Mouse (Mus musculus) midbrain, embryonic 16.5 days (tissue): ENCODE data around the gene Rnase10. TPM values are rescaled to one million over a fixed set of nuclear protein-coding genes. Genes with fewer than 3 reads are reported as not detected.
A peak's percentile ranks its signal among the peaks of the same experiment; 100 is the strongest.

Experiments used
- ATAC-seq: fragments of 200-750 bp; cut with Nextera tagmentation; 2 replicates; pipeline ENCODE4 v1.8.0; 2017; ENCODE audit warnings: moderate TSS enrichment
- H3K27ac ChIP-seq: fragments of 300-500 bp; sonication (generic); 2 replicates; pipeline ENCODE4 v1.5.1; 2014; ENCODE audit warnings: mild to moderate bottlenecking, low read length, mixed read lengths
- H3K27me3 ChIP-seq: fragments of 300-500 bp; sonication (generic); 2 replicates; pipeline ENCODE4 v1.6.1; 2014; ENCODE audit warnings: low read depth, low read length, mixed read lengths; ENCODE audit not compliant: control insufficient read depth, insufficient read depth
- H3K36me3 ChIP-seq: fragments of 300-500 bp; sonication (generic); 2 replicates; pipeline ENCODE4 v1.6.1; 2014; ENCODE audit warnings: mild to moderate bottlenecking, low read length, moderate library complexity, mixed read lengths; ENCODE audit not compliant: control insufficient read depth, insufficient read depth
- H3K4me1 ChIP-seq: fragments of 300-500 bp; sonication (generic); 2 replicates; pipeline ENCODE4 v1.6.1; 2014; ENCODE audit warnings: mild to moderate bottlenecking, low read length, mixed read lengths; ENCODE audit not compliant: control insufficient read depth, insufficient read depth
- H3K4me2 ChIP-seq: fragments of 300-500 bp; sonication (generic); 2 replicates; pipeline ENCODE4 v1.6.1; 2014; ENCODE audit warnings: mild to moderate bottlenecking, low read length, mixed read lengths
- H3K4me3 ChIP-seq: fragments of 300-500 bp; sonication (generic); 2 replicates; pipeline ENCODE4 v1.5.1; 2014; ENCODE audit warnings: low read depth, mild to moderate bottlenecking, low read length, moderate library complexity, mixed read lengths
- H3K9ac ChIP-seq: fragments of 300-500 bp; sonication (generic); 2 replicates; pipeline ENCODE4 v1.6.1; 2014; ENCODE audit warnings: low read depth, low read length, mixed read lengths
- H3K9me3 ChIP-seq: fragments of 300-500 bp; sonication (generic); replicated peaks from 2 replicates; pipeline ENCODE4 v1.6.1; 2014; ENCODE audit warnings: mild to moderate bottlenecking, low read length, mixed read lengths; ENCODE audit not compliant: control insufficient read depth, poor library complexity, severe bottlenecking
- WGBS: fragments of 180-500 bp; shearing (Covaris S2); extraction: QIAGEN DNeasy Blood & Tissue Kit; methylation state at CpG from one replicate; pipeline ENCODE4 v1.1.7; 2014; 5-methylcytosine and 5-hydroxymethylcytosine counted together
- polyA plus RNA-seq: library from polyadenylated mRNA; unstranded; fragments of >200 nt; fragmentation: Nextera tagmentation; extraction: Ambion mirVana; gene quantifications from 2 replicates; pipeline ENCODE4 v1.2.1, GENCODE M21; 2015

The Rnase10 gene
- polyA plus RNA-seq, 1 experiment from 2014 or later, result not detected

DNA sequence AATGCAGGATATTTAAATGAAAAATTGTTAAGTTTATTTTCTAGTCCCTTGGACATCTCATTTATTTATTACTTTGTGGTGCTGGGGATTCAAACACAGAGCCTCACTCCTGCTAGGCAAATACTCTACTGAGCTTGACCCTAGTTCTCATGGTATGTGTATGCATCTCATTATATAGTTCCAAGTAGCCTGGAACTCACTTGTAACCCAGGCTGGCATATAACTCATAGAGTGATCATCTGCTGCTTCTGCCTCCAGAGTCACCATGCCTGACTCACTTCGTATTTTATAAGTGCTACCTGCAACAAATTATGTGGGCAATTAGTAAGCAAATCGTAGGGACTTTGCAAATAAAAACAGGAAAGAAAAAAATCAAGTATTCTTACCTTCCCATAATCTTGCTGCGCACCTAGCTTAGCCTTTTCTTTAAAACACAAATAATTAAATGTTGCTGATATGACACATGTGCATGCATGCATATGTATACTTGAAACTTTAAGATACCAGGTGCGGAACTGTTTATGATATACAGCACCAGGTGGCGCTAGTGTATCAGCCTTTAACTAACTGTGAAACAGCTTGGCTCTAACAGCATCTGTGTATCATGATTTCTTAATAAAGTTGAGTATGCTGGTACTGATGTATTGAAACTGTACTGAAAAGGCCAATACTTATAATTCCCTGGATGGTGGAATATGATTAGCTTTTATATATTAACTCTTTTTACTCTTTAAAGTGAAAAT, 19.0 kb downstream of the Rnase10 start:
- Histone ChIP-seq H3K9ac (no peak overlapping the region), H3K4me3 (no peak overlapping the region), H3K4me1 (no peaks in the 10 kb centered on the region), H3K36me3 (no peaks in the 10 kb centered on the region), H3K9me3 (no peaks in the 10 kb centered on the region), H3K27me3 (no peaks in the 10 kb centered on the region), H3K4me2 (no peak overlapping the region), H3K27ac (no peak overlapping the region)
- peak; percentile 73 for ATAC-seq
- 40% methylated on average over 5 of the region's 5 CpGs for WGBS

DNA sequence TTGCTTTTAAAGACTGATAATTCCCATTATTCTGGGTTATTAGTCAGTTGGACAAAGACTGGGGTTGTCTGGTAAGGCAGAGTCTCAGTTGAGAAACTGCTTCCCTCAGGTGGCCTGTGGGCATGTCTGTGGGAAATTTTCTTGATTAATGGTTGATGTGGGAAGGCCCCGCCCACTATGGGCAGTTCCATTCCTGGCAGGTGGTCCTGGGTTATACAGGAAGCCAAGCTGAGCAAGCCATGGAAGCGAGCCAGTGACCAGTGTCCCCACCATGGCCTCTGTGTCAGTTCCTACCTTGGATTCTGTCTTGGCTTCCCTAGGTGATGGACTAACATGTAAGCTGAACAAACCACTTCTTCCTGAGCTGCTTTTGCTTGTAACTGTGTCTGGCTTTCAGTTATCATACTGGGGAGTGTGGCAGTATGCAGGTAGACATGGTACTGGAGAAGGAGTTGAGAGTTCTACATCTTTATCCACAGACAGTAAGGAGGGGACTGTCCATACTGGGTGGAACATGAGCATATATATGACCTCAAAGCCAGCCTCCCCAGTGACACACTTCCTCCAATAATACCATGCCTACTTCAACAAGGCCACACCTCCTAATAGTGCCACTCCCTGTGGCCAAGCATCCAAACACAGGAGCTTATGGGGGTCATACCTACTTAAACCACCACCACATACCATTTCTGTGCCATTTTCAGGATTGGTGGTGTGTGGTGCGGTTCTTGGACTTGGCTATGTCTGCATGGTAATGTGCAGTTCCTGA, 20.0 kb downstream of the Rnase10 start:
- Histone ChIP-seq H3K9ac (no peak overlapping the region), H3K4me3 (no peak overlapping the region), H3K36me3 (no peaks in the 10 kb centered on the region), H3K27me3 (no peaks in the 10 kb centered on the region), H3K4me2 (no peak overlapping the region), H3K27ac (no peak overlapping the region), H3K4me1 (no peaks in the 10 kb centered on the region), H3K9me3 (no peaks in the 10 kb centered on the region; the same call in 1 of the 2 replicates)
- ATAC-seq, result no peak
- WGBS, result 67% methylated on average over 3 of the region's 3 CpGs

GRCm38 (mm10) chr14:51035206-51035605, 27.7 kb downstream of the Rnase10 start:
- Histone ChIP-seq H3K9me3 (no peaks in the 10 kb centered on the region; the same call in 1 of the 2 replicates), H3K27ac (no peak overlapping the region), H3K9ac (no peak overlapping the region), H3K4me3 (no peak overlapping the region), H3K4me2 (no peak overlapping the region), H3K27me3 (no peaks in the 10 kb centered on the region), H3K4me1 (no peaks in the 10 kb centered on the region), H3K36me3 (no peaks in the 10 kb centered on the region)
- ATAC-seq, result no peak
- WGBS, result 24% methylated on average over 1 of the region's 1 CpGs

DNA sequence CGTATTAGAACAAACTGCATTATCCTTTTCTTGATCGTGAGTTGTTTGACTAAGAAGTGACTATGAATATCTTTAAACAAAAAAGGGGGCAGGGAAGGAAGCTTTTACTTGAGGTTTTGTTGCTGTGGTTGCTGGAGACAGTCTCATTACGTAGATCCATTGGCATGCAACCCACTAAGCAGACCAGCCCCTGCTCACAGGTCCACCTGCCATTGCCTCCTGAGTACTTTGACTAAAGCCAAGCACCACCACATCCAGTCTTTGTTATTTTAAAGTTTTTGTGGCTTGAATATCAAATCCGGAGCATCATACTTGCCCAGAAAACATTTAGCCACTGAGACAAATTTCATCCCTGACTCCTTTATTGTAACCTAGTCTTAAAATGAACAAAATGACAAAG, 28.7 kb downstream of the Rnase10 start:
- no peak overlapping the region for H3K4me3 ChIP-seq
- no peak for ATAC-seq
- WGBS, result 67% methylated on average over 4 of the region's 4 CpGs
- H3K36me3 ChIP-seq, result no peaks in the 10 kb centered on the region
- no peak overlapping the region for H3K4me2 ChIP-seq
- H3K27ac ChIP-seq, result no peak overlapping the region
- H3K9me3 ChIP-seq, result no peaks in the 10 kb centered on the region; the same call in 1 of the 2 replicates
- H3K9ac ChIP-seq, result no peak overlapping the region
- no peaks in the 10 kb centered on the region for H3K27me3 ChIP-seq
- H3K4me1 ChIP-seq, result no peaks in the 10 kb centered on the region

DNA sequence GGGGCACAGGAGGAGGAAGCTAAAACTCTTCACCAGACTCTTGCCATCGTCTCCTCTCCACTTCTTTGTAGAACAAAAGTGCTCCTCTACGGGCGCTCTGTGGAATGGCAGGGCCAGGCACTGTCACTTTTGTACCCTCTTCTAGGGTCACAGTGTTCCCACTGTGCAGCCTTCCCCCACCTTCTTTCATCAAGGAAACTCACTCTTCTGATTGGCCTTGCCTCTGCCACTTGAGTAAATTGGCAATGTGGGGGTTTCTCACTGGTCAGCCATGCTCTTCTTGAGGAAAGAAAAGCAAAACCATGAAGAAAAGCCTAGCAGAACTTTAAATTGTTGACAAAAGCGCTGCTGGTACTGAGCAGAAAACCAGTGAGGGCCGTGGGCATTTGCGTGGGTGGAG, 34.2 kb downstream of the Rnase10 start, which contains the start of gene Rnase9:
Gene Rnase9, minus strand, starts transcription at position 101 of the 400 bp plus-strand sequence.
- no peak for ATAC-seq
- no peaks in the 10 kb centered on the region for H3K36me3 ChIP-seq
- no peak within 1 kb of the TSS for H3K4me2 ChIP-seq
- WGBS, result 62% methylated on average over 6 of the region's 6 CpGs
- no peak within 1 kb of the TSS for H3K27ac ChIP-seq
- H3K4me3 ChIP-seq, result no peak within 1 kb of the TSS
- no peaks in the 10 kb centered on the region for H3K4me1 ChIP-seq
- no peak within 1 kb of the TSS for H3K9ac ChIP-seq
- no peaks in the 10 kb centered on the region for H3K9me3 ChIP-seq
- no peaks in the 10 kb centered on the region for H3K27me3 ChIP-seq

DNA sequence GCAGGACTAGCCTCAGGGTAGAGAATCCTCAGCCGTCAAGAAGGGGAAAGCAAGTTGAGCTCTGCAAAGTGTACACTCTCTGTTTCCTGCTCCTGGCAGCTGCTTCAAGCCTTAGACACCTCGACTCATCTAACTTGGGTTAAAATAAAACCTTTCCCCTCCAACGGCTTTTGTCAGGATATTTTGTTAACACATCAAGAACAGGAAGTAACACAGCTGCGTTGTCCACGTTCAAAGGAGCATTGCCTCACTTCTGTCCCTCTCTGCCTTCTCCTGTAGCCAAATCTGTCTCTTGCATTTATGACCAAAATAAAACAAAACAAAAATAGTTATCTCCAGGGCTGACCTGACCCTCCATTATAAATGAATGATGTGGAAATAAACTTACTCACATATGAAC, 40.3 kb downstream of the Rnase10 start:
- no peak for ATAC-seq
- Histone ChIP-seq H3K4me2 (no peak overlapping the region), H3K36me3 (no peaks in the 10 kb centered on the region), H3K9me3 (no peaks in the 10 kb centered on the region), H3K4me3 (no peak overlapping the region), H3K9ac (no peak overlapping the region), H3K27me3 (no peaks in the 10 kb centered on the region), H3K27ac (no peak overlapping the region), H3K4me1 (no peaks in the 10 kb centered on the region)
- WGBS, result 73% methylated on average over 5 of the region's 5 CpGs

DNA sequence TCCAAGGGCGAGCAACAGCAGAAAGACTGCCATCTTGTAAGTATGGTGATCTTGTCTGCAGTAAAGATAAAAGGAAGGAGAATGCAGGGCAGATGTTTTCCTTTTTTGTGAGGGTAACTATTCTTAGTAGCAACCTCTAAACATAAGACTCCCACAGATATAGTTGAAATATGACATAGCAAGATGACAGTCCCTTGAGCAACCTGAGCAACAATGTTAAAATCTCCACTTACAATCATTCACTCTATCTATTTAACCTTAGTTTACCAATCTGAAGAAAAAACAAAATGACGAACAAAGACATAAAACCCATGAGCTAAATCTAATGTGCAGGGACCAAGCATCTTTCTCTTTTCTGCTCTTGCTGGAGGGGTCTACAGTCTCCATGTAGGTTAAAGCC, 42.5 kb downstream of the Rnase10 start, which contains the start of gene Rnase11:
Gene Rnase11, minus strand, starts transcription at position 101 of the 400 bp plus-strand sequence.
- H3K4me1 ChIP-seq, result no peaks in the 10 kb centered on the region
- no peaks in the 10 kb centered on the region for H3K9me3 ChIP-seq
- H3K4me3 ChIP-seq, result no peak within 1 kb of the TSS
- WGBS, result 89% methylated on average over 2 of the region's 2 CpGs
- ATAC-seq, result no peak
- H3K36me3 ChIP-seq, result no peaks in the 10 kb centered on the region
- H3K9ac ChIP-seq, result no peak within 1 kb of the TSS
- no peaks in the 10 kb centered on the region for H3K27me3 ChIP-seq
- H3K4me2 ChIP-seq, result no peak within 1 kb of the TSS
- H3K27ac ChIP-seq, result no peak within 1 kb of the TSS

DNA sequence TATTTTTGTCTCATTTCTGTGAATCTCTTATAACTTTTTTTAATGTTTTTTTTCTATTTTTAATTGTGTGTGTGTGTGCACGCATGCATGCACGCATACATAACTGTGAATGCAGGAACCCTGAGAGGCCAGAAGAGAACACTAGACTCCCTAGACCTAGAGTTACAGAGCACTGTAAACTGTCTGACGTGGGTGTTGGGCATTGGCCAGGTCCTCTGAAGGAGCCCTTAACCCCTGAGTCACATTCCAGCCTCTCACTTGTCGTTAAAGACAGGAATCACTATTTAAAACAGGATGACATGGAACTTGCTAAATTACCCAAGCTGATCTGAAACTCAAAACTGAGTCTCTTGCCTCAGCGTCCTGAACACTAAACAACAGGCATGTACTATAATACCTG, 44.4 kb downstream of the Rnase10 start:
- no peaks in the 10 kb centered on the region for H3K4me1 ChIP-seq
- no peak overlapping the region for H3K9ac ChIP-seq
- H3K4me2 ChIP-seq, result no peak overlapping the region
- ATAC-seq, result no peak
- H3K9me3 ChIP-seq, result no peaks in the 10 kb centered on the region
- H3K4me3 ChIP-seq, result no peak overlapping the region
- H3K27ac ChIP-seq, result no peak overlapping the region
- H3K27me3 ChIP-seq, result no peaks in the 10 kb centered on the region
- WGBS, result 72% methylated on average over 5 of the region's 5 CpGs
- no peaks in the 10 kb centered on the region for H3K36me3 ChIP-seq

- no peaks in the 10 kb centered on the region for H3K27me3 ChIP-seq
- WGBS, result 55% methylated on average over 5 of the region's 5 CpGs
- H3K4me1 ChIP-seq, result no peaks in the 10 kb centered on the region
- H3K27ac ChIP-seq, result no peak overlapping the region
- H3K9me3 ChIP-seq, result no peaks in the 10 kb centered on the region
- no peak overlapping the region for H3K9ac ChIP-seq
- no peak for ATAC-seq
- no peaks in the 10 kb centered on the region for H3K36me3 ChIP-seq
- no peak overlapping the region for H3K4me3 ChIP-seq
- H3K4me2 ChIP-seq, result no peak overlapping the region
These were observed 45.6 kb downstream of the Rnase10 start for GRCm38 (mm10) chr14:51053176-51053575.
